Mouse (Mus musculus): ENCODE measurements around the gene Kif5c.

DNA sequence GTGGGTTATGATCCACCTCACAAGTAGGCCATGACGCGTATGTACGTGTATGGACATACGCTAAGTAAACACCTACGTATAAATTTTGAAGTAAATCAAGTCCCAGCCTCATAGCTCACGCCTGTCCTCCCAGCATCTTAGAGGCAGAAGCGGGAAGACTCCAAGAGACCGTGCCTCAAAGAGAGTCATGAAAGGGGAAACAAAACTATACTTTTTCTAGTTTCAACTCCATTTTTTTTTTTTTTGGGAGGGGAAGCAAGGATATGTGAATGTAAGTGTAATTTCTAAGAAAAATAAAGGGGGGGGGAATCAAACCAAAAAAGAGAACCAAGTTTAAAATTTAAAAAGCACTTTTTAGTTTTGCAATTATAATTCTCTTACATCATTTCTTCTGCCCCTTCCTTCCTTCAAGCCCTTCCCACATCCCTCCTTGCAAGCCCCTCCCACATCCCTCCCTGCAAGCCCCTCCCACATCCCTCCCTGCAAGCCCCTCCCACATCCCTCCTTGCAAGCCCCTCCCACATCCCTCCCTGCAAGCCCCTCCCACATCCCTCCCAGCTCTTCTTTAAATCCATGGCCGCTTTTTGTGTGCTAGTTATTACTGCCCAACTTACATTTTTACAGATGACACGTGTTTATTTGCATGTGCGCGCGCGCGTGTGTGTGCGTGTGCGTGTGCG, 98.5 kb downstream of the Kif5c start:
- no peak for TF ChIP-seq CTCF (IDR thresholded peaks at IDR 0.05; ENCODE audit: low read depth, low read length)
- TF ChIP-seq POLR2A (IDR thresholded peaks at IDR 0.05; ENCODE audit: insufficient read depth, low read length): no peak
- no peak for TF ChIP-seq EP300 (IDR thresholded peaks at IDR 0.05; ENCODE audit: insufficient read depth, low read depth, low read length)

Measured in ES-Bruce4 (cell line).